ENCODE assay signal across 12 mouse cellular contexts in the genomic region with DNA sequence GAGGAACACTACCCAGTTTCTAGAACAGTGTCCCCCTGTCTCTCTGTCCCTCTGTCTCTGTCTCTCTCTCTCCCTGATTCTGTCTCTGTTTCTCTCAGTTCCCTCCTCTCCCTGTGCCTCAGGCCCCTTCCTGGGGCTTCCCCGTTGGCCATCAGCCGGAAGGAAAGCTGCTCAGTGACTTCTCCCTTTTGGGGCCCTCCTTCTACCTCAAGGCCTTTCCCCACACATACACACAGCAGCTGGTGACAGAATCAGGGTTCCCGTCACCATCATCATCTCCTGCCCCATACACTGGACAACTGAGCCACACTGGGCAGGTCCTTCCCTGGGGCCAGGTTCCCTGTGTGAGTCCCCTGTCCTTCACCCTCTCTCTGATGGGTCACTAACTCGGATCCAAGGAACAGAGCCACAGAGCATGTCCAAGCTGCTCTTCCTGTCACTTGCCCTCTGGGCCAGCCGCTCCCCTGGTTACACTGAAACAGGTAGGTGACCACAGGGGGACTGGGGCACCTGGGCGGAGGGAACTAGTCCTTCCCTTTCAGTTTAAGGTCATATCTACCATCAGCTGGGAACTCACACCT. TPM values are rescaled to one million over a fixed set of nuclear protein-coding genes. Genes with fewer than 3 reads are reported as not detected.
A peak's percentile ranks its signal among the peaks of the same experiment; 100 is the strongest.
DNase-seq lines count a peak whose midpoint lies in the region; ATAC-seq and TF ChIP-seq lines count a peak whose summit lies in the region.
"Had no signal": no experiment of that assay in that cellular context is flagged by ENCODE, and none has a peak within 500 bp of the region (broad histone marks: within the 10 kb centered on the region; RNA-seq: fewer than 3 reads in every experiment).

A gene (plus strand): TSS at position 194 of the 581 bp plus-strand sequence.

- peaks cover 34% of the 10 kb centered on the region for H3K27me3 ChIP-seq in heart, embryonic 10.5 days (ENCODE audit: insufficient read depth, poor library complexity, severe bottlenecking)
- H3K27me3 ChIP-seq in heart, embryonic 11.5 days (ENCODE audit: control insufficient read depth, insufficient read depth, low read length): peaks cover 21% of the 10 kb centered on the region
- no peaks in the 10 kb centered on the region for H3K27me3 ChIP-seq in megakaryocyte, embryonic 14.5 days (replicated peaks)

- H3K27ac ChIP-seq in heart, embryonic 10.5 days: no peak within 1 kb of the TSS
- no peak within 1 kb of the TSS for H3K27ac ChIP-seq in heart, embryonic 11.5 days (ENCODE audit: low read depth, low read length)
- peak within 1 kb of the TSS; percentile 86 for H3K27ac ChIP-seq in bone marrow, adult 2 months (ENCODE audit: control insufficient read depth, insufficient read depth, low read depth, low read length, poor library complexity)
- H3K27ac ChIP-seq: neural tube, embryonic 13.5 days had no signal

- H3K4me3 ChIP-seq in heart, embryonic 10.5 days: no peak within 1 kb of the TSS
- H3K4me3 ChIP-seq in heart, embryonic 11.5 days (ENCODE audit: low read depth, low read length): no peak within 1 kb of the TSS
- peak within 1 kb of the TSS; percentile 63 for H3K4me3 ChIP-seq in bone marrow, adult 2 months (replicated peaks; ENCODE audit: control insufficient read depth, low read depth, low read length)
- peak within 1 kb of the TSS; percentile 90 for H3K4me3 ChIP-seq in megakaryocyte, embryonic 14.5 days (replicated peaks)
- H3K4me3 ChIP-seq: neural tube, embryonic 13.5 days had no signal

- DNase-seq in heart, embryonic 10.5 days (ENCODE audit: low spot score): peak; percentile 71
- DNase-seq in B cell, adult 2 months: peak; percentile 30 to 47
- no peak for DNase-seq in right cerebral cortex, postnatal 25 days
- no peak for DNase-seq in gastrocnemius, postnatal 4 days (ENCODE audit: low spot score in 2 of 2)
- DNase-seq: gastrocnemius, postnatal 14 days; layer of hippocampus, postnatal 36 days; lung, postnatal 36 days had no signal

- TF ChIP-seq CTCF in bone marrow, adult 2 months (IDR thresholded peaks at IDR 0.05; ENCODE audit: control insufficient read depth, insufficient read depth, low read length): no peak

- TF ChIP-seq POLR2A in bone marrow, adult 2 months (IDR thresholded peaks at IDR 0.05; ENCODE audit: borderline replicate concordance, control insufficient read depth, low read depth, low read length): no peak

- WGBS in heart, embryonic 10.5 days: 70% methylated on average over 6 of the region's 6 CpGs
- WGBS in heart, embryonic 11.5 days (ENCODE audit: insufficient replicate concordance): 67% methylated on average over 6 of the region's 6 CpGs
- WGBS in bone marrow, adult 2 months: 10% methylated on average over 6 of the region's 6 CpGs

- no peak for ATAC-seq in heart, embryonic 11.5 days (replicated peaks; ENCODE audit: insufficient number of reproducible peaks, low FRiP score, low TSS enrichment)
- ATAC-seq: hindbrain, embryonic 16.5 days had no signal

- no peaks in the 10 kb centered on the region for H3K36me3 ChIP-seq in heart, embryonic 10.5 days
- no peaks in the 10 kb centered on the region for H3K36me3 ChIP-seq in heart, embryonic 11.5 days (ENCODE audit: control insufficient read depth, insufficient read depth, low read length)
- H3K36me3 ChIP-seq in megakaryocyte, embryonic 14.5 days (replicated peaks; ENCODE audit: low read length): peaks cover 25% of the 10 kb centered on the region
- H3K36me3 ChIP-seq: neural tube, embryonic 13.5 days had no signal

- H3K4me2 ChIP-seq in heart, embryonic 11.5 days: no peak within 1 kb of the TSS
- H3K4me2 ChIP-seq: neural tube, embryonic 13.5 days had no signal

- H3K4me1 ChIP-seq in heart, embryonic 10.5 days: peaks cover 9% of the 10 kb centered on the region
- H3K4me1 ChIP-seq in heart, embryonic 11.5 days (ENCODE audit: control insufficient read depth, insufficient read depth, low read length): peaks cover 5% of the 10 kb centered on the region; the same call in 1 of the 2 replicates
- no peaks in the 10 kb centered on the region; the same call in 1 of the 2 replicates for H3K4me1 ChIP-seq in bone marrow, adult 2 months (ENCODE audit: control insufficient read depth, insufficient read depth, low read length)
- peaks cover 75% of the 10 kb centered on the region for H3K4me1 ChIP-seq in megakaryocyte, embryonic 14.5 days

- no peak within 1 kb of the TSS for H3K9ac ChIP-seq in heart, embryonic 11.5 days (ENCODE audit: low read depth, low read length)
- H3K9ac ChIP-seq: neural tube, embryonic 13.5 days had no signal

- H3K9me3 ChIP-seq in heart, embryonic 10.5 days: no peaks in the 10 kb centered on the region
- no peaks in the 10 kb centered on the region for H3K9me3 ChIP-seq in heart, embryonic 11.5 days (replicated peaks; ENCODE audit: control insufficient read depth, low read length)
- no peaks in the 10 kb centered on the region for H3K9me3 ChIP-seq in megakaryocyte, embryonic 14.5 days
- H3K9me3 ChIP-seq: neural tube, embryonic 13.5 days had no signal

RNA-seq across cellular contexts. Expression of the gene that starts here (rescaled TPM):
- 0.25 and 0.72 TPM in 2 replicates for polyA plus RNA-seq in heart, embryonic 10.5 days (2016; fragmentation: Nextera tagmentation; extraction: Ambion mirVana)
- 0.19 and 0.20 TPM in 2 replicates for polyA plus RNA-seq in heart, embryonic 11.5 days (2014; fragmentation: Nextera tagmentation; extraction: Ambion mirVana)
- polyA plus RNA-seq in bone marrow, adult 2 months (2011; ENCODE audit: insufficient read depth, insufficient read length, low replicate concordance, missing spikeins): 8.5 and 34.4 TPM in 2 replicates
- polyA plus RNA-seq in megakaryocyte, embryonic 14.5 days (2012; ENCODE audit: insufficient read depth, low replicate concordance): 114 and 143 TPM in 2 replicates
- total RNA-seq in gastrocnemius, postnatal 4 days (2021): 1 to 10 TPM; 1.9 to 2.0 TPM

Comparison
In these comparisons a context has a peak if more than half of its experiments do, and no peak if none do; other contexts are left out.
1. Peak in DNase-seq in heart, embryonic 10.5 days; RNA of the gene not detected or under 1 TPM.
2. DNase-seq: peak in B cell, adult 2 months (2 of 2); none in right cerebral cortex, postnatal 25 days (single experiment) and gastrocnemius, postnatal 4 days (0 of 2).
3. H3K4me3 ChIP-seq: peak in bone marrow, adult 2 months (single experiment) and megakaryocyte, embryonic 14.5 days (single experiment); none in heart, embryonic 10.5 days (single experiment) and heart, embryonic 11.5 days (single experiment).